Mouse (Mus musculus) left cerebral cortex, adult 11 months (tissue): ENCODE data around the gene Olfr823.
"Not testable (repeated sequence)": the region's sequence is repeated elsewhere in the genome, so short reads cannot be mapped to it uniquely, and the experiment has no call there.

Experiments used
- DNase-seq: peaks from one replicate; pipeline ENCODE4 v3.0.0; 2022; ENCODE audit warnings: low spot score

Gene Olfr823

DNA sequence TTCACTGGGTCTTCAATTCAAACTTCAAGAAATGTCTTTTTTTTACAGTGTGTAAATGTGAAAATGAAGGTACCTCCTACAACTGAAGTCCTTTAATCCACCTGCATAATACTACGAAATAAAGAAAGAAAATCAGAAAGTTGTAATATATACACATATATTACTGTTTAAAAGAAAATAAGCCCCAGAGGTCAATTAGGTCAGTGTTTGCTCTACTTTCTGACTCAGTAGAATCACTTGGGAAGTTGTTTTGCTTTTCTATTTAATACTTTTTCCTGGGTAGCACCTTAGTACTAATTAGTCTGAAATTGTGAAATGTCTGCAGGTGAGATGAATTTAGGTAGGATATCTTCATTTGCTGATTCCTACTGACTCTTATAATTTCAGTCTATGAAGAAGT, at the start of gene Olfr823:
Gene Olfr823 (minus strand): TSS at position 101 of the 400 bp plus-strand sequence.
- not testable (repeated sequence) for DNase-seq

DNA sequence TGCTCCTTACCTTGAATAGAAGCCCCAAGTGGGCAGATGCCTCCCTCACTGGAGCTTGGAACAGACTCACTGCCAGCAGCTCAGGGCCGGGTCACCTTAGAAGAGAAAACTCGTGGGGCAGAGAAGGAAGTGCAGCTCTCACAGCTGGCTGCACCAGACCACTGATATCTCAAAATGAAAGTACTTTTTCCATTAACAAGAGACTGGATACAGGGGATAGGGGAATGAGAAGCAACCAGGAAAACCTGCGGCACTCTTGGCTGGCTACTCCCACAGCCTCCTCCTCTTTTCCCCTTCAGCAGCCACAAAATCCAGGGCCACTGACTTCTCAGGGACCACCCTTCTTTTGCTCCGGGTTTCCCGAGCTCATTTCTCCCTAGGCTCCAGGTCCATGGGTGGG, 28.9 kb upstream of the Olfr823 start:
- DNase-seq = no peak

DNA sequence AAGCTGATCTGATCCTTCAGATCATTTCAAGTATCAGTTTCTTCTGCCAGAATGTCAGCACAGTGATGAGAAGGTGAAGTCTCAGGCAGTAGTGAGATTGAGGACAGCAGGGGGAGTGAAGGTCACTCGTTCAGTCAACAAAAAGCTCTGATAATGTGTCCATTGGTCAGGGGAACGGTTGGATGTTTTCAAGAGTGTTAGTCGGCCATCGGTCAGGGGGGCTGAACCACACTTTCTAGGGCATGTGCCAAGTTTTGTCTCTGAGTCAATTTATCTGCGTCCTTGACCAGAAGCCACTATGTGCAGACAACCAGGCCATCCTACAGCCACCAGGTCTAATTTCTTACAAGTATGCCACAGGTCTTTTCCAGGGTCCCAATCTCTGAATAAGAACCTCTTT, 27.3 kb upstream of the Olfr823 start:
- not testable (repeated sequence) for DNase-seq

DNA sequence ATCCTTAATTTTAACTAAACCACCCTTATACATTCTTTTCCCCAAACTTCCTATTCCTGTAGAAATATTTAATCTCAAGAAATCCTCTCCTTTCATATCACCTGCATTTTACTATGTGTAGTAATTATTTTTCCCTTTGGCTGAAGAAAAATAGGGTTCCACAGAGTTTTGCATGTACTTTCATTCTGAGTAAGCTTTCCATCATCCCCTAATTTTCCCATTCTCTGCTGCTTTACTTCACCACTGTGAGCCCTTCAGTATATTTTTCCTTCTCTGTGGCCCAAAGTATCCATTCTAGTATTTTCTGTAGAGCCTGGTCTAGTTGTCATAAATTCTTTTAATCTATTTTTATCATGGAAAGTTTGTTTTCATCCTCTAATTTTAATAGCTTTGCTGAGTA, 19.6 kb upstream of the Olfr823 start:
- DNase-seq = no peak

DNA sequence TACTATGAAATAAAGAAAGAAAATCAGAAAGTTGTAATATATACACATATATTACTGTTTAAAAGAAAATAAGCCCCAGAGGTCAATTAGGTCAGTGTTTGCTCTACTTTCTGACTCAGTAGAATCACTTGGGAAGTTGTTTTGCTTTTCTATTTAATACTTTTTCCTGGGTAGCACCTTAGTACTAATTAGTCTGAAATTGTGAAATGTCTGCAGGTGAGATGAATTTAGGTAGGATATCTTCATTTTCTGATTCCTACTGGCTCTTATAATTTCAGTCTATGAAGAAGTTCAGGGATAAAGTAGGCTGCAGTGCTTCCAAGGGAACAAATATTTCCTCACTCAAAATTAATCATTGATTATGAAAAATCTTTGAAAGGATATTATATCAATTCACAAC, 14.7 kb upstream of the Olfr823 start, which contains the start of gene Olfr824:
Gene Olfr824 (minus strand): TSS at position 101 of the 400 bp plus-strand sequence.
- not testable (repeated sequence) for DNase-seq

DNA sequence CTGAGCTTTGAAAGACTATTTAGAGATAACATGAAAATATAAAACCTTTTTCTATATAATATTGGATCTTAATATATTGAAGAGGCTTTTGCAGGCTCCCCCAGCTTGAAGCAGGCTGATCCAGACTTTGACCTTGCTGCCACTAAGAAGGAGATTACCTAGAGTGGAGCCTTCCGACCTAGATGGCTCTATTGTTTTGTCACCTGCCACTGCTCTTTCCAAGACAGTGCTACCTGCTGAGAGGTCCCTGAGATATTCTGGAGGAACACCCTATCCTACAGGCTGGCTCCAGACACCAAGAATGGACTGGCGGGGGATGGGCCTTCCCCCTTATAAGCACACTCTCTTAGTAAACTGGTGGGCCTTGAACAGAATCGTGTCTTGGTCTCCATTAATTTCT, 862 bp upstream of the Olfr823 start:
- not testable (repeated sequence) for DNase-seq

DNA sequence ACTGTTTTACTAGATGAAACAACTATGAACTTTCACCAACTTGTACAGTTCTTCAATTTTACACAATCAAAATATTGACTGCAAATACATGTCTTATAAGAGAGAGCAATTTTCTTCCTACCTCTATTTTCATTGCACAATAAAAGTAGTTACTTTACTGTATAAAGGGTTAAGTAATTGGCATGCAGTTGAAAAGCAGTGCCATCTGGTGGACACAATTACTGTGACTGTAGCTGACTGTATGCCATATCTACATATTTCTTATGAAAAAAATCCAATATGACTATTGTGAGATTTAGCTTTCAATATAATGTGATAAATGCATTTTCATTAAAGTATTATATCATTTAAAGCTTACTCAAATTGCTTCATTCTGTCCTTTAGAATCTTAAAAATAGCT, 19.1 kb downstream of the Olfr823 start:
- no peak for DNase-seq

DNA sequence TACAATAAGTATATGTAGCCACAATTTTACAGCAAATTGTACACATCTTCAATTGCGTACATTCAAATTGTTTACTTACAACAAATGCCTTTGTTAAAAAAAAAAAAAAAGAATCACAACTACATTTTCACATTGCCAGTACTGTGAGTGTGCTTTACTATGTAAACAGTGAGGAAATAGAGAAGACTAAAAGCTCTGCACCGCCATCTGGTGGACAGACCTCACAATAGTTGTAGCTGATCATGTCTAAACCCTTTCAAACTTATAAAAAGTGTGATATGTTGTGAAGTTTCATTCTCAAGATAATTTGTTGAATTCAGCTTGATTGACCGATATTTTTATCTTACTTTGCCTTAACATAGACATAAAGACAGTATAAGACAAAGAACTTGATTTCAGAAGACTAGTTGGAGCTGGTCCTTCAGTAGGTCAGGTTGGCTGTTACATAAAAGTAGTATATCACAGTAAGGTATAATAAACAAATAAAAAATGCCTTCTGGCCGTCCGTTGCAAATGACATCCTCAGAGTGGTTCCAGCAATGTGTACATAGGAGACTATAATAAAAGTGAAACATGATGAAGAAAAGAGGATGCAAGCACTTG, 22.2 kb downstream of the Olfr823 start:
- DNase-seq = peak; percentile 4

DNA sequence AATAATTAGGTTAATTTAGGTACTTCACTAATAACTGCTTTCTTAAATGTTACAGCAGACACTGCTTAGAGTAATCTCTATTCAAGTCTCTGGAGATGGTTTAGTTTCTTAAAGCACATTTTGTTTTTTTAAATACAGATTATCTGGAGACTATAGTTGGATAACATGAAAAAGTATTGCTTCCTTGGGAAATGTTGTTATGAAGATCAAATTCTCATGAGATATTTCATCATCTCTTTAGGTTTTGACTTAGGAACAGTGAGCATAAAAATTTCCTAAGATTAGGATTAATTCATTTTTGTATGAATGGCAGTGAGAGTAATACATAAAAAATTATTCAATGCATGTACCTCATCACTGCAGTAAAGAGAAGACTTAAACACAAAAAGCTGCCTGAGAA, 44.3 kb downstream of the Olfr823 start, which contains the start of gene Olfr822:
Gene Olfr822 (plus strand): TSS at position 301 of the 400 bp plus-strand sequence.
- no peak for DNase-seq
